Mouse (Mus musculus): ENCODE measurements at regions not wholly inside any gene's neighbourhood (a gene's known extent, or its start where the extent isn't known, plus 50 kb on each side); places are given as distances from the start of the nearest gene placed in this dataset.

- TF ChIP-seq CTCF (IDR thresholded peaks at IDR 0.05; ENCODE audit: borderline replicate concordance, insufficient read depth, low read depth, low read length) (no peak), POLR2A (IDR thresholded peaks at IDR 0.05; ENCODE audit: borderline replicate concordance, insufficient read depth, low read length) (no peak)
These were observed 543.8 kb upstream of the Adam5 start for GRCm38 (mm10) chr8:25367806-25368549.
